Mouse (Mus musculus): Measurements from ENCODE around the gene Nfs1. TPM values are rescaled to one million over a fixed set of nuclear protein-coding genes. Genes with fewer than 3 reads are reported as not detected.

Nfs1 gene
- polyA plus RNA-seq, 1 experiment from 2014 or later, result 40.4 TPM

GRCm38 (mm10) chr2:156180094-156180821, 36.3 kb upstream of the Nfs1 start, which contains the start of gene Rbm39:
Rbm39 (minus strand) TSS chr2:156180238.
- DNase-seq (ENCODE audit: low spot score) (peak; percentile 100), ATAC-seq (peak; percentile 97)
- Histone ChIP-seq H3K27me3 (replicated peaks; ENCODE audit: control insufficient read depth, insufficient read depth, low read length) (no peaks in the 10 kb centered on the region), H3K9ac (ENCODE audit: low read length) (peak within 1 kb of the TSS; percentile 100), H3K4me3 (ENCODE audit: low read depth, low read length) (peak within 1 kb of the TSS; percentile 100), H3K4me2 (ENCODE audit: low read length) (peak within 1 kb of the TSS; percentile 77), H3K27ac (ENCODE audit: low read depth, low read length) (peak within 1 kb of the TSS; percentile 98), H3K36me3 (ENCODE audit: control insufficient read depth, insufficient read depth, low read length) (peaks cover 23% of the 10 kb centered on the region), H3K9me3 (replicated peaks; ENCODE audit: control insufficient read depth, low read length) (no peaks in the 10 kb centered on the region), H3K4me1 (ENCODE audit: control insufficient read depth, insufficient read depth, low read length) (peaks cover 13% of the 10 kb centered on the region)
- WGBS, result under 1% methylated on average over 47 of the region's 47 CpGs

GRCm38 (mm10) chr2:156179796-156180093, 35.8 kb upstream of the Nfs1 start:
- Histone ChIP-seq H3K9ac (ENCODE audit: low read length) (peak overlapping the region; percentile 100), H3K27ac (ENCODE audit: low read depth, low read length) (peak overlapping the region; percentile 98), H3K4me3 (ENCODE audit: low read depth, low read length) (peak overlapping the region; percentile 100), H3K27me3 (replicated peaks; ENCODE audit: control insufficient read depth, insufficient read depth, low read length) (no peaks in the 10 kb centered on the region), H3K36me3 (ENCODE audit: control insufficient read depth, insufficient read depth, low read length) (peaks cover 26% of the 10 kb centered on the region), H3K4me1 (ENCODE audit: control insufficient read depth, insufficient read depth, low read length) (peaks cover 13% of the 10 kb centered on the region), H3K9me3 (replicated peaks; ENCODE audit: control insufficient read depth, low read length) (no peaks in the 10 kb centered on the region), H3K4me2 (ENCODE audit: low read length) (no peak overlapping the region)
- no peak for DNase-seq (ENCODE audit: low spot score)
- peak; percentile 40; the same call in 1 of the 2 replicates for ATAC-seq
- 0% methylated on average over 38 of the region's 41 CpGs for WGBS

GRCm38 (mm10) chr2:156179046-156179795, 35.2 kb upstream of the Nfs1 start:
- Histone ChIP-seq H3K4me2 (ENCODE audit: low read length) (peak overlapping the region; percentile 77), H3K9ac (ENCODE audit: low read length) (peak overlapping the region; percentile 100), H3K4me1 (ENCODE audit: control insufficient read depth, insufficient read depth, low read length) (peaks cover 13% of the 10 kb centered on the region), H3K27ac (ENCODE audit: low read depth, low read length) (peak overlapping the region; percentile 98), H3K27me3 (replicated peaks; ENCODE audit: control insufficient read depth, insufficient read depth, low read length) (no peaks in the 10 kb centered on the region), H3K36me3 (ENCODE audit: control insufficient read depth, insufficient read depth, low read length) (peaks cover 31% of the 10 kb centered on the region), H3K9me3 (replicated peaks; ENCODE audit: control insufficient read depth, low read length) (no peaks in the 10 kb centered on the region), H3K4me3 (ENCODE audit: low read depth, low read length) (peak overlapping the region; percentile 100)
- WGBS, result 2% methylated on average over 47 of the region's 47 CpGs
- ATAC-seq (peak; percentile 47), DNase-seq (ENCODE audit: low spot score) (peak; percentile 87)

- Histone ChIP-seq H3K27me3 (replicated peaks; ENCODE audit: control insufficient read depth, insufficient read depth, low read length) (no peaks in the 10 kb centered on the region), H3K36me3 (ENCODE audit: control insufficient read depth, insufficient read depth, low read length) (peaks cover 42% of the 10 kb centered on the region), H3K4me3 (ENCODE audit: low read depth, low read length) (peak overlapping the region; percentile 100), H3K27ac (ENCODE audit: low read depth, low read length) (no peak overlapping the region), H3K4me2 (ENCODE audit: low read length) (peak overlapping the region; percentile 77; the same call in 1 of the 2 replicates), H3K4me1 (ENCODE audit: control insufficient read depth, insufficient read depth, low read length) (peaks cover 13% of the 10 kb centered on the region), H3K9me3 (replicated peaks; ENCODE audit: control insufficient read depth, low read length) (no peaks in the 10 kb centered on the region), H3K9ac (ENCODE audit: low read length) (no peak overlapping the region)
- DNase-seq (ENCODE audit: low spot score), result no peak
- WGBS, result 87% methylated on average over 7 of the region's 7 CpGs
- ATAC-seq, result no peak
Measured at GRCm38 (mm10) chr2:156177651-156178050, 33.7 kb upstream of the Nfs1 start.

GRCm38 (mm10) chr2:156177079-156177478, 33.1 kb upstream of the Nfs1 start:
- Histone ChIP-seq H3K9me3 (replicated peaks; ENCODE audit: control insufficient read depth, low read length) (no peaks in the 10 kb centered on the region), H3K4me3 (ENCODE audit: low read depth, low read length) (no peak overlapping the region), H3K27ac (ENCODE audit: low read depth, low read length) (no peak overlapping the region), H3K4me1 (ENCODE audit: control insufficient read depth, insufficient read depth, low read length) (peaks cover 13% of the 10 kb centered on the region), H3K9ac (ENCODE audit: low read length) (no peak overlapping the region), H3K27me3 (replicated peaks; ENCODE audit: control insufficient read depth, insufficient read depth, low read length) (no peaks in the 10 kb centered on the region), H3K4me2 (ENCODE audit: low read length) (no peak overlapping the region), H3K36me3 (ENCODE audit: control insufficient read depth, insufficient read depth, low read length) (peaks cover 47% of the 10 kb centered on the region)
- no peak for DNase-seq (ENCODE audit: low spot score)
- ATAC-seq, result no peak
- WGBS, result 87% methylated on average over 6 of the region's 6 CpGs

- no peaks in the 10 kb centered on the region for H3K27me3 ChIP-seq (replicated peaks; ENCODE audit: control insufficient read depth, insufficient read depth, low read length)
- no peak overlapping the region for H3K27ac ChIP-seq (ENCODE audit: low read depth, low read length)
- H3K4me2 ChIP-seq (ENCODE audit: low read length), result no peak overlapping the region
- no peaks in the 10 kb centered on the region for H3K9me3 ChIP-seq (replicated peaks; ENCODE audit: control insufficient read depth, low read length)
- DNase-seq (ENCODE audit: low spot score) (no peak), ATAC-seq (no peak)
- H3K4me1 ChIP-seq (ENCODE audit: control insufficient read depth, insufficient read depth, low read length), result no peaks in the 10 kb centered on the region
- no peak overlapping the region for H3K9ac ChIP-seq (ENCODE audit: low read length)
- peaks cover 90% of the 10 kb centered on the region for H3K36me3 ChIP-seq (ENCODE audit: control insufficient read depth, insufficient read depth, low read length)
- no peak overlapping the region for H3K4me3 ChIP-seq (ENCODE audit: low read depth, low read length)
- WGBS, result 95% methylated on average over 5 of the region's 5 CpGs
Measured at GRCm38 (mm10) chr2:156166557-156166956, 22.6 kb upstream of the Nfs1 start.

GRCm38 (mm10) chr2:156165478-156165877, 21.5 kb upstream of the Nfs1 start:
- Histone ChIP-seq H3K36me3 (ENCODE audit: control insufficient read depth, insufficient read depth, low read length) (peaks cover 87% of the 10 kb centered on the region), H3K9ac (ENCODE audit: low read length) (no peak overlapping the region), H3K4me1 (ENCODE audit: control insufficient read depth, insufficient read depth, low read length) (no peaks in the 10 kb centered on the region), H3K9me3 (replicated peaks; ENCODE audit: control insufficient read depth, low read length) (no peaks in the 10 kb centered on the region), H3K4me2 (ENCODE audit: low read length) (no peak overlapping the region), H3K27me3 (replicated peaks; ENCODE audit: control insufficient read depth, insufficient read depth, low read length) (no peaks in the 10 kb centered on the region), H3K27ac (ENCODE audit: low read depth, low read length) (no peak overlapping the region), H3K4me3 (ENCODE audit: low read depth, low read length) (no peak overlapping the region)
- WGBS, result 95% methylated on average over 1 of the region's 1 CpGs
- DNase-seq (ENCODE audit: low spot score) (no peak), ATAC-seq (no peak)

- H3K9me3 ChIP-seq (replicated peaks; ENCODE audit: control insufficient read depth, low read length), result no peaks in the 10 kb centered on the region
- H3K27ac ChIP-seq (ENCODE audit: low read depth, low read length), result no peak overlapping the region
- H3K36me3 ChIP-seq (ENCODE audit: control insufficient read depth, insufficient read depth, low read length), result peaks cover 73% of the 10 kb centered on the region
- no peak overlapping the region for H3K4me2 ChIP-seq (ENCODE audit: low read length)
- no peaks in the 10 kb centered on the region for H3K4me1 ChIP-seq (ENCODE audit: control insufficient read depth, insufficient read depth, low read length)
- ATAC-seq (no peak), DNase-seq (ENCODE audit: low spot score) (no peak)
- no peaks in the 10 kb centered on the region for H3K27me3 ChIP-seq (replicated peaks; ENCODE audit: control insufficient read depth, insufficient read depth, low read length)
- H3K9ac ChIP-seq (ENCODE audit: low read length), result no peak overlapping the region
- H3K4me3 ChIP-seq (ENCODE audit: low read depth, low read length), result no peak overlapping the region
Measured at GRCm38 (mm10) chr2:156151538-156151937, 7.6 kb upstream of the Nfs1 start.
